Mouse (Mus musculus): Measurements from ENCODE around the gene Atp2b2. TPM values are rescaled to one million over a fixed set of nuclear protein-coding genes. Genes with fewer than 3 reads are reported as not detected.

Gene Atp2b2
- polyA plus RNA-seq, 1 experiment from 2014 or later = 1.1 TPM

DNA sequence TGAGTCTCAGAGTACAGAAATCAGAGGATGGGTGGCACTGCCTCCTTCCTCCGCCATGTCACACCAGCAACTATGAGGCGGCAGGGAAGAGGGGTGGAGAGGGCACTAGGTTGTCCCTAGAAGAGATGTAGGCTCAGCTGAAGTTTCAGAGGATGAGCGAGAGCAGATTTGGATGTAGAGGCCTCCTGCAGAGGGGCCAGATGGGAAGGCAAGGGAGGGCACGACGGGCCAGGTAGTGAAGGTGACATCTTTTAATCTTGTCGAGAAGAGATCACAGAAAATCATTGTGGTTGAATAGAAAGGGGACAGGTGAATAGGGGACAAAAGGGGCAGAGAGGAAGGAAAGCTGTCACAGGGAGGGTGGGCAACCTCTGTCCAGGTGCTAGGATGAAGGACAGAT lies 41.5 kb downstream of the Atp2b2 start:
- Histone ChIP-seq H3K27me3 (replicated peaks; ENCODE audit: low read depth, poor library complexity, severe bottlenecking) (0 out of 2 replicates have a peak, but pooled peaks cover 9% of the 10 kb centered on the region), H3K9me3 (no peaks in the 10 kb centered on the region), H3K36me3 (replicated peaks) (no peaks in the 10 kb centered on the region), H3K27ac (replicated peaks) (no peak overlapping the region), H3K4me1 (0 out of 2 replicates have a peak, but pooled peaks cover 3% of the 10 kb centered on the region), H3K4me3 (no peak overlapping the region)
- DNase-seq (ENCODE audit: low spot score) = no peak
- WGBS = 83% methylated on average over 6 of the region's 6 CpGs

DNA sequence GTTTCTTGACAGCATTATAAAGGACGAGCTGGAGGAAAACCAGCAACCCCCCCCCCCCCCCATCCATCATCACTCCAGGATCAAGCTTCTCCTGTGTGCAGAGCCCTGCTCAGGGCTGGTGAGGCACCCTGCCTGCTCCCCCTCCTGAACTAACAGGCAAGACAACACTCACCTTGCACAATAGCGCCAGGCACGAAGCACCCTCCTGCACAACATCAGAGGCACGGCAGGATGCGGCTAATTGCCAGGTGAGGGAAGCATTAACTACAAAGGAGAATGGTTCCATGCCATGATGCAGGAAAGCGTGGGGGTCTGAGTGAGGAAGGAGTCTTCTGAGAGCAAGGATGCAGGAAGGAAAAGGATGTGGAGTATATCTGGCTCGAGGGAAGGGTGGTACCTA lies 42.1 kb downstream of the Atp2b2 start:
- 56% methylated on average over 7 of the region's 7 CpGs for WGBS
- 0 out of 2 replicates have a peak, but pooled peaks cover 3% of the 10 kb centered on the region for H3K4me1 ChIP-seq
- H3K27ac ChIP-seq (replicated peaks) = no peak overlapping the region
- no peak for DNase-seq (ENCODE audit: low spot score)
- no peaks in the 10 kb centered on the region for H3K36me3 ChIP-seq (replicated peaks)
- no peaks in the 10 kb centered on the region for H3K9me3 ChIP-seq
- 0 out of 2 replicates have a peak, but pooled peaks cover 9% of the 10 kb centered on the region for H3K27me3 ChIP-seq (replicated peaks; ENCODE audit: low read depth, poor library complexity, severe bottlenecking)
- no peak overlapping the region for H3K4me3 ChIP-seq

- DNase-seq (ENCODE audit: low spot score) = no peak
- H3K36me3 ChIP-seq (replicated peaks) = no peaks in the 10 kb centered on the region
- no peak overlapping the region for H3K27ac ChIP-seq (replicated peaks)
- no peaks in the 10 kb centered on the region for H3K4me1 ChIP-seq
- 0 out of 2 replicates have a peak, but pooled peaks cover 9% of the 10 kb centered on the region for H3K27me3 ChIP-seq (replicated peaks; ENCODE audit: low read depth, poor library complexity, severe bottlenecking)
- H3K9me3 ChIP-seq = no peaks in the 10 kb centered on the region
- no peak overlapping the region for H3K4me3 ChIP-seq
- 86% methylated on average over 2 of the region's 2 CpGs for WGBS
Observed at GRCm38 (mm10) chr6:113998413-113998812, 44.0 kb downstream of the Atp2b2 start.

- H3K9me3 ChIP-seq = no peaks in the 10 kb centered on the region
- no peak overlapping the region for H3K4me3 ChIP-seq
- no peak for DNase-seq (ENCODE audit: low spot score)
- no peaks in the 10 kb centered on the region for H3K36me3 ChIP-seq (replicated peaks)
- no peaks in the 10 kb centered on the region for H3K4me1 ChIP-seq
- H3K27ac ChIP-seq (replicated peaks) = no peak overlapping the region
- H3K27me3 ChIP-seq (replicated peaks; ENCODE audit: low read depth, poor library complexity, severe bottlenecking) = no peaks in the 10 kb centered on the region
- WGBS = 90% methylated on average over 5 of the region's 5 CpGs
Observed at GRCm38 (mm10) chr6:113994176-113994575, 48.2 kb downstream of the Atp2b2 start.

DNA sequence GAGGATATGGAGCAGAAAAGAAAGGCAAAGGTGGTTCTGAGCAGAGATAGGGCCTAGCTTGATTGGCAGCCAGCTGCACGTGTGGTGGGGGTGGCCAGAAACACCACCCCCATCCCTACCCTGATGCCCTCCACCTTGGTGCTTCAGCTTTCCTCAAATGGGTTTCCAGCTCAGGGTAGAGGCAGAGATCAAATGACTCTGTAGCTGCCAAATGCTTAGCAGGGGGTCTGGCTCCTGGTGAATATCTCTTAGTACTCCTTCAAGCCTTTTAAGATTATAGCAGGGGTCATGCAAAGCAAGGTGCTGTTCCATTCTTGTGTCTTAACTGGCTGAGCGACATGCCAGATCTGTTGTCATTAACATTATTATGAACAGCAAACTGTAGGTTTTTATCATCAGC lies 50.3 kb downstream of the Atp2b2 start:
- Histone ChIP-seq H3K4me1 (no peaks in the 10 kb centered on the region), H3K36me3 (replicated peaks) (no peaks in the 10 kb centered on the region), H3K4me3 (no peak overlapping the region), H3K27me3 (replicated peaks; ENCODE audit: low read depth, poor library complexity, severe bottlenecking) (no peaks in the 10 kb centered on the region), H3K9me3 (no peaks in the 10 kb centered on the region), H3K27ac (replicated peaks) (no peak overlapping the region)
- 67% methylated on average over 2 of the region's 2 CpGs for WGBS
- no peak for DNase-seq (ENCODE audit: low spot score)

DNA sequence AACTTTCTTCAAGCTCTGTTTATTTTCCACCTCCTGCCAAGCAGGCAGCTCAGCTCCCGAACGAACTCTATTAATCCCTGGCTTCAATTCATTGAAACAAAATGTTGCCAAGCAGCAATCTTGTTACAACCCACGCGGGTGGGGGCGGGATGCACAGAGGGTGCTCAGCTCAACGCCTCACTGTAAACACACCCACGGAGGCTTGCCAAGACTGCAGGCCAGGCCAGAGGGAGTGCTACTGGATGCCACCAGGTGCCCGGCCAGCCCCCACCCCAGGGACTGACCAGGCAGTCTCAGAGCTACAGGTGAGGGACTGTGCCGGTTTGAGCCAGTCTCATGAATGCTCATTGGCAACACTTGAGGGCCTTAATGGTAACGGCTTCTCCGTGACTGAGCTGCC lies 50.9 kb downstream of the Atp2b2 start:
- Histone ChIP-seq H3K9me3 (no peaks in the 10 kb centered on the region), H3K4me3 (no peak overlapping the region), H3K4me1 (no peaks in the 10 kb centered on the region), H3K36me3 (replicated peaks) (no peaks in the 10 kb centered on the region), H3K27ac (replicated peaks) (no peak overlapping the region), H3K27me3 (replicated peaks; ENCODE audit: low read depth, poor library complexity, severe bottlenecking) (no peaks in the 10 kb centered on the region)
- WGBS = 62% methylated on average over 11 of the region's 11 CpGs
- no peak for DNase-seq (ENCODE audit: low spot score)

GRCm38 (mm10) chr6:113990044-113990443 lies 52.4 kb downstream of the Atp2b2 start:
- Histone ChIP-seq H3K9me3 (no peaks in the 10 kb centered on the region), H3K27ac (replicated peaks) (no peak overlapping the region), H3K27me3 (replicated peaks; ENCODE audit: low read depth, poor library complexity, severe bottlenecking) (no peaks in the 10 kb centered on the region), H3K36me3 (replicated peaks) (no peaks in the 10 kb centered on the region), H3K4me3 (no peak overlapping the region), H3K4me1 (peaks cover 11% of the 10 kb centered on the region)
- 30% methylated on average over 1 of the region's 1 CpGs for WGBS
- DNase-seq (ENCODE audit: low spot score) = no peak

DNA sequence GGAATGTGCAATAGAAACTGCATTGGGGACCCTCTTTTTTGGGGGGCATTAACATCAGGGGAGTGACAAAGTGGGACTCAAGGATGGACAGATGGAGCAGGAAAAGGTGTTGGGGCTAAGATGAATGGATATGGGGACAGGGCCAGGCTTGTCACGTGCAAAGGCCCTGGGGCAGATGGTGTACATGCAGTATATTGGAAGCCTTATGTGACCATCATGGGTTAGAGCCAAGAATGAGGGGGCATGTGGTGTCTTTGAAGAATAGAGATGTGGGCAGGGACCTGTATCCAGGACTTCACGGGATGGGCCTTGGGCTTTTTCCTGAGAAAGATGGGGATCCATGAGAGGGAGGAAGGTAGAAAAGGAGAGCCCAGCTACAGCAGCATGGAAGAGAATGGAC lies 53.9 kb downstream of the Atp2b2 start:
- WGBS = 87% methylated on average over 2 of the region's 2 CpGs
- Histone ChIP-seq H3K36me3 (replicated peaks) (no peaks in the 10 kb centered on the region), H3K27me3 (replicated peaks; ENCODE audit: low read depth, poor library complexity, severe bottlenecking) (no peaks in the 10 kb centered on the region; the same call in 1 of the 2 replicates), H3K4me3 (no peak overlapping the region), H3K27ac (replicated peaks) (no peak overlapping the region), H3K9me3 (no peaks in the 10 kb centered on the region), H3K4me1 (peaks cover 24% of the 10 kb centered on the region)
- DNase-seq (ENCODE audit: low spot score) = no peak

DNA sequence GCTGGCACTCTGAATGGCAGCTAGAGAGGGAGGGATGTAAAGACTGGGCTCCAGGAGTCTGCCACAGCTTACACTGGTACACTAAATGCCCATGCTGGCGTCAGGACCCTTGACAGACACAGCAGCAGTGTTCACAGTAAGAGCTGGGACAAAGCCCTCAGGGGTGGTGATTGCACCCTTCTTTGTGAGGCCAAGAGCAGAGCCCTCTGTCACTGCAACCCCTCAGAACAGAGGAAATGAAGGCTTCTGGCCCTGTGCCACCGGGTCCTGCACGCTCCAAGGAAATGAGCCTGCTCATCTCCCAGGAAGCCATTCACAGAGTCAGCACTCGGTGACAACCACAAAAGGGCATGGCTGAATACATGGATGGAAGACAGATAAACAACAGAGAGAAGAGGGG lies 55.7 kb downstream of the Atp2b2 start:
- no peak overlapping the region for H3K27ac ChIP-seq (replicated peaks)
- H3K4me1 ChIP-seq = peaks cover 24% of the 10 kb centered on the region
- H3K27me3 ChIP-seq (replicated peaks; ENCODE audit: low read depth, poor library complexity, severe bottlenecking) = no peaks in the 10 kb centered on the region; the same call in 1 of the 2 replicates
- no peak overlapping the region for H3K4me3 ChIP-seq
- no peaks in the 10 kb centered on the region for H3K36me3 ChIP-seq (replicated peaks)
- DNase-seq (ENCODE audit: low spot score) = no peak
- H3K9me3 ChIP-seq = no peaks in the 10 kb centered on the region
- WGBS = 81% methylated on average over 4 of the region's 4 CpGs

- Histone ChIP-seq H3K36me3 (replicated peaks) (no peaks in the 10 kb centered on the region), H3K4me3 (no peak overlapping the region), H3K27me3 (replicated peaks; ENCODE audit: low read depth, poor library complexity, severe bottlenecking) (no peaks in the 10 kb centered on the region; the same call in 1 of the 2 replicates), H3K4me1 (0 out of 2 replicates have a peak, but pooled peaks cover 1% of the 10 kb centered on the region), H3K27ac (replicated peaks) (no peak overlapping the region), H3K9me3 (no peaks in the 10 kb centered on the region)
- no peak for DNase-seq (ENCODE audit: low spot score)
- WGBS = 89% methylated on average over 8 of the region's 8 CpGs
Observed at GRCm38 (mm10) chr6:113978673-113979072, 63.7 kb downstream of the Atp2b2 start.

- Histone ChIP-seq H3K27ac (replicated peaks) (no peak overlapping the region), H3K4me1 (no peaks in the 10 kb centered on the region), H3K36me3 (replicated peaks) (no peaks in the 10 kb centered on the region), H3K4me3 (no peak overlapping the region), H3K27me3 (replicated peaks; ENCODE audit: low read depth, poor library complexity, severe bottlenecking) (no peaks in the 10 kb centered on the region; the same call in 1 of the 2 replicates), H3K9me3 (no peaks in the 10 kb centered on the region)
- no peak for DNase-seq (ENCODE audit: low spot score)
- 77% methylated on average over 5 of the region's 5 CpGs for WGBS
Observed at GRCm38 (mm10) chr6:113978091-113978650, 64.2 kb downstream of the Atp2b2 start.

DNA sequence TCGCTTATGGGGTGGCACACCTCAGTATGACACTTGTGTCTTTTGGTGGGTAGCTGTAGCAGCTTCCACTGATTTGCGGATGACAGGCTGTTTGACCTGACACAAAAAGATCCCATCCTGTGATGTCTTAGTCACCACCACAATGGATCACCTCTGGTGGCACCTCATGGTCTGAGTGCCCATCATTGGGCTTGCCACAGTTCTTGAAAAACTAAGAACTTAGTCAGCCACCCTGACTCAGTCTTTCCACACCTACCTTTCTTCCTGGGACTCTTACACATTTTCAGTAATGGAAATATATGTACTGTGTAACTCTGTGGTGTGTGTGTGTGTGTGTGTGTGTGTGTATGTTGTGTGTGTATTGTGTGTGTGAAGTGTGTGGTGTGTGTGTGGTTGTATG lies 71.5 kb downstream of the Atp2b2 start:
- WGBS = 88% methylated on average over 2 of the region's 2 CpGs
- H3K27ac ChIP-seq (replicated peaks) = no peak overlapping the region
- H3K9me3 ChIP-seq = no peaks in the 10 kb centered on the region
- H3K4me3 ChIP-seq = no peak overlapping the region
- no peaks in the 10 kb centered on the region for H3K27me3 ChIP-seq (replicated peaks; ENCODE audit: low read depth, poor library complexity, severe bottlenecking)
- peaks cover 14% of the 10 kb centered on the region for H3K4me1 ChIP-seq
- no peaks in the 10 kb centered on the region for H3K36me3 ChIP-seq (replicated peaks)
- DNase-seq (ENCODE audit: low spot score) = no peak

DNA sequence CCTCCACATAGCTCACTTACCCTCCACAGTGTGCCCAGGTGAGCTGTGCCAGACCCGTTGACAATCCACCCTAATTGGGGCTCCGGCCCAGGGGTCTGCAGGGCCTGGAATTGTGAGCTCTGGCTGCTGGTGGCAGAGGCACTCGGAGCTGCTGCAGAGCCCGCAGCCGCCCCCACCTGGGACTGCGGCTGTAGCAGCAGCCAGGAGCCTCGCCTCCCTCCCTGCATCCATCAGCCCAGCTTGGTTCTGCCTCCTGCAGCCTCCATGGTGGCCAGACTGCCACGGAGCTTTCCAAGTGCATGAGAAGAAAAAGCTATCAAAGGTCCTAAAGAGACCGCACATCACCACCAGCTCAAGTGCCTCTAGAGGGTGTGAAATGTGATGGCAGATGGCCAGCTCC lies 71.9 kb downstream of the Atp2b2 start:
- no peak for DNase-seq (ENCODE audit: low spot score)
- Histone ChIP-seq H3K9me3 (no peaks in the 10 kb centered on the region), H3K27me3 (replicated peaks; ENCODE audit: low read depth, poor library complexity, severe bottlenecking) (no peaks in the 10 kb centered on the region), H3K4me3 (no peak overlapping the region), H3K27ac (replicated peaks) (no peak overlapping the region), H3K36me3 (replicated peaks) (no peaks in the 10 kb centered on the region), H3K4me1 (peaks cover 18% of the 10 kb centered on the region)
- 58% methylated on average over 9 of the region's 9 CpGs for WGBS
